Mouse (Mus musculus) embryonic facial prominence, embryonic 15.5 days (tissue): Measurements from ENCODE around the gene Cdk11b. TPM values are rescaled to one million over a fixed set of nuclear protein-coding genes. Genes with fewer than 3 reads are reported as not detected.
"Not testable (repeated sequence)": the region's sequence is repeated elsewhere in the genome, so short reads cannot be mapped to it uniquely, and the experiment has no call there.

ENCODE experiments used
- ATAC-seq: fragments of 200-750 bp; cut with Nextera tagmentation; 2 replicates; pipeline ENCODE4 v1.8.0; 2017; ENCODE audit warnings: low read depth, moderate TSS enrichment; ENCODE audit not compliant: insufficient number of reproducible peaks, low FRiP score, low TSS enrichment
- H3K27ac ChIP-seq: fragments of 300-500 bp; sonication (generic); replicated peaks from 2 replicates; pipeline ENCODE4 v1.5.1; 2015; ENCODE audit warnings: mild to moderate bottlenecking, inconsistent platforms
- H3K27me3 ChIP-seq: fragments of 300-500 bp; sonication (generic); 2 replicates; pipeline ENCODE4 v1.6.1; 2015; ENCODE audit warnings: inconsistent platforms
- H3K36me3 ChIP-seq: fragments of 300-500 bp; sonication (generic); 2 replicates; pipeline ENCODE4 v1.6.1; 2015; ENCODE audit warnings: mild to moderate bottlenecking, inconsistent platforms
- H3K4me1 ChIP-seq: fragments of 300-500 bp; sonication (generic); 2 replicates; pipeline ENCODE4 v1.6.1; 2015; ENCODE audit warnings: inconsistent platforms
- H3K4me2 ChIP-seq: fragments of 300-500 bp; sonication (generic); replicated peaks from 2 replicates; pipeline ENCODE4 v1.6.1; 2015; ENCODE audit warnings: mild to moderate bottlenecking, inconsistent platforms
- H3K4me3 ChIP-seq: fragments of 300-500 bp; sonication (generic); replicated peaks from 2 replicates; pipeline ENCODE4 v1.5.1; 2015; ENCODE audit warnings: mild to moderate bottlenecking, inconsistent platforms
- H3K9ac ChIP-seq: fragments of 300-500 bp; sonication (generic); 2 replicates; pipeline ENCODE4 v1.6.1; 2015; ENCODE audit warnings: inconsistent platforms
- H3K9me3 ChIP-seq: fragments of 300-500 bp; sonication (generic); replicated peaks from 2 replicates; pipeline ENCODE4 v1.6.1; 2016; ENCODE audit warnings: inconsistent platforms
- WGBS: fragments of 180-500 bp; shearing (Covaris S2); methylation state at CpG from one replicate; pipeline ENCODE4 v1.1.7; 2015; 5-methylcytosine and 5-hydroxymethylcytosine counted together
- polyA plus RNA-seq: library from polyadenylated mRNA; unstranded; fragments of >200 nt; fragmentation: Nextera tagmentation; extraction: Ambion mirVana; gene quantifications from 2 replicates; pipeline ENCODE4 v1.2.1, GENCODE M21; 2015

Cdk11b gene
- polyA plus RNA-seq, 1 experiment from 2014 or later: 62.1 TPM

DNA sequence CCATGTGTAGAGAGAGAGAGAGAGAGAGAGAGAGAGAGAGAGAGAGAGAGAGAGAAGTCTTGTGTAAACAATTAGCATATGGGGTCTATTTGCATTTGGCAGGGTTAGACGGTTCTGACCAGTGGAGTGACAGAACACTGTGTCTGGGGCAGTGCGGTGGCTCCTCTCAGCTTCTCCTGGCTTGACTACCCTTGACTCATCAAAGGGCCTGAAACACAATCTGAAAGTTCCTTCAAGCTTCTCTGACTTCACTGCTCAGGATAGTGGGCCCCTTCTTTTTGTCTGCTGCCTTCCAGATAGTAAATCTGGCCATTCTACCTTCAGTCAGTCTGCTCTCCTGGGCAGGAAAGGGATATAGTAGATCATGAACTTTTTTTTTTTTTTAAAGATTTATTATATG is 17.8 kb upstream of the Cdk11b start:
- no peak overlapping the region for H3K27ac ChIP-seq
- H3K27me3 ChIP-seq: no peaks in the 10 kb centered on the region
- no peak overlapping the region for H3K4me3 ChIP-seq
- 63% methylated on average over 2 of the region's 2 CpGs for WGBS
- peaks cover 33% of the 10 kb centered on the region for H3K36me3 ChIP-seq
- no peak overlapping the region for H3K9ac ChIP-seq
- peaks cover 10% of the 10 kb centered on the region for H3K4me1 ChIP-seq
- ATAC-seq: no peak
- no peaks in the 10 kb centered on the region for H3K9me3 ChIP-seq
- H3K4me2 ChIP-seq: no peak overlapping the region

DNA sequence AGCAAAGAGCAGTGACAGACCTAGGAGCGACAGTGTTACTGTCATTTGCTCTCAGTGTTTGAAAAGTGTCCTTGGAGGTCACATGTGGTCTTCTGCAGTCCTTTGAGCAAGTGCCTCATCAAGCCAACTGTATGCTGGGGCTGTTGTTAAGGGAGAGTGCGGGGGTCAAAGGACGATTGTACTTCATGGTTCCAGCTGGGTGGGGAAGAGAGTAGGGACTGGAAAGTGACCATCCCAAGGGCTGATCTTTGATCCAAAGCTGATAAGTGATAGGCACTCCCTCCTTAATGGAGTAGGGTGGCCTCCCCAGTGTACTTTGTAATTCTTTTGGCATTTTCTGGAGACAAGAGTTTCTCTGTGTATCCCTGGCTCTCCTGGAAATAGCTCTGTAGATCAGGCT is 12.8 kb upstream of the Cdk11b start:
- Histone ChIP-seq H3K9me3 (no peaks in the 10 kb centered on the region), H3K9ac (no peak overlapping the region), H3K27me3 (no peaks in the 10 kb centered on the region), H3K4me1 (no peaks in the 10 kb centered on the region), H3K36me3 (peaks cover 68% of the 10 kb centered on the region), H3K4me2 (no peak overlapping the region), H3K4me3 (no peak overlapping the region), H3K27ac (no peak overlapping the region)
- ATAC-seq: no peak
- 94% methylated on average over 3 of the region's 3 CpGs for WGBS

DNA sequence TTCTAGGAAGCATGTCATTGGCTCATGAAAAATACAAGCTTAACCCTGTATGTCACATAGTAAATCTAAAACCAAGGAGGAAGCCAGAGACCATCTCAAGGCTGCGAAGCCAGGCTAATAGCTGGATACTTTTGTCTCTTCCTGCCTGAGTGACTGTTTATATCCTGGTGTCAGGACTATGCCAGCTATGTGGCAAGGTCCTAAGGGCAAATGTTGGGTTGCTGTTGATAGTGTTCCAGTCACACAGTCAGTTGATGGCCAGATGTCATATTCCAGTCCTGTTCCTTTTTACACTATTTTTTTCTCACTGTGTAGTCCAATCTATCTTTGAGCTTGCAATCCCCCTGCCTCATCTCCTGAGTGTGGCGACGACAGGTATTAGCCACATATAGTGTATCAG is 11.4 kb upstream of the Cdk11b start:
- ATAC-seq: no peak

DNA sequence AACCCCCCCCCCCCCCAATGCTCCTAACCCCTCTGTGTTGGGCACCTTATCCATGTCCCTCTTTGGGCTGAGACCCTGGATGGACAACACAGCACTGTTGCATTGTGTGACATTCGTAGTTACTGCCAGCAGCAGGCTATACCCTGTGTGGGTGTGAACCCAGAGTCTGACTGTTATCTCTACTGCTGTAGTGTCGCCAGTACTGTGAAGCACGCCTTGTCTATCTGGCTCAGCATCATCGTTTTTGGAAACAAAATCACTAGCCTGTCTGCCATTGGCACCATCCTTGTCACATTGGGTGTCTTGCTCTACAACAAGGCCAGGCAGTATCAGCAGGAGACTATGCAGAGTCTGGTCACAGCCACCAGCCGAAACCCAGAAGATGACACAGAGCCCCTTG is 6.3 kb upstream of the Cdk11b start:
- Histone ChIP-seq H3K4me1 (0 out of 2 replicates have a peak, but pooled peaks cover under 1% of the 10 kb centered on the region), H3K9me3 (no peaks in the 10 kb centered on the region), H3K36me3 (peaks cover 80% of the 10 kb centered on the region), H3K4me2 (no peak overlapping the region), H3K27me3 (no peaks in the 10 kb centered on the region), H3K4me3 (no peak overlapping the region), H3K9ac (no peak overlapping the region), H3K27ac (no peak overlapping the region)
- ATAC-seq: no peak
- whole genome bisulfite sequencing: 93% methylated on average over 5 of the region's 5 CpGs

More for the DNA sequence above, 11.4 kb upstream of the Cdk11b start:
- Histone ChIP-seq H3K27me3 (no peaks in the 10 kb centered on the region), H3K4me3 (no peak overlapping the region), H3K27ac (no peak overlapping the region), H3K9me3 (no peaks in the 10 kb centered on the region), H3K4me2 (no peak overlapping the region), H3K9ac (no peak overlapping the region), H3K36me3 (peaks cover 82% of the 10 kb centered on the region), H3K4me1 (no peaks in the 10 kb centered on the region)
- 92% methylated on average over 3 of the region's 3 CpGs for WGBS

DNA sequence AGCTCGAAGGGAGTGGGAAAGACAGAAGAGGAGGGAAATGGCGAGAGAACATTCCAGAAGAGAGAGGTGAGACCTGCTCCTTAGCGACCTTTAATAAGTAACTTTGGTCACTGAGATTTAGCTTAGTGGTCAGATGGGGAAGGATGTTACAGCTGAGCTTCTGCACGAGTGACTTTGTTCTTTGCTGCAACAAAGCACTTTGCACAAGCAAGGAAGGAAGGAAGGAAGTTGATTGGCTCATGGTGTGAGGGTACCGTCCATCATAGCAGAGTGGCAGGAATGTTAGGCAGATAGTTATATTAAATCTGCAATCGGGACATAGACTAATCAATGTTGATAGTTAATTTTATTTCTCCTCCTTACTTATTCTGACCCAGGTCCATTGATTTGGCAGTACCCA is 5.6 kb downstream of the Cdk11b start:
- Histone ChIP-seq H3K9ac (no peak overlapping the region), H3K4me3 (no peak overlapping the region), H3K4me1 (peaks cover 4% of the 10 kb centered on the region; the same call in 1 of the 2 replicates), H3K4me2 (no peak overlapping the region), H3K36me3 (peaks cover 70% of the 10 kb centered on the region), H3K27ac (no peak overlapping the region), H3K9me3 (no peaks in the 10 kb centered on the region), H3K27me3 (no peaks in the 10 kb centered on the region)
- ATAC-seq: no peak
- 89% methylated on average over 6 of the region's 6 CpGs for WGBS

DNA sequence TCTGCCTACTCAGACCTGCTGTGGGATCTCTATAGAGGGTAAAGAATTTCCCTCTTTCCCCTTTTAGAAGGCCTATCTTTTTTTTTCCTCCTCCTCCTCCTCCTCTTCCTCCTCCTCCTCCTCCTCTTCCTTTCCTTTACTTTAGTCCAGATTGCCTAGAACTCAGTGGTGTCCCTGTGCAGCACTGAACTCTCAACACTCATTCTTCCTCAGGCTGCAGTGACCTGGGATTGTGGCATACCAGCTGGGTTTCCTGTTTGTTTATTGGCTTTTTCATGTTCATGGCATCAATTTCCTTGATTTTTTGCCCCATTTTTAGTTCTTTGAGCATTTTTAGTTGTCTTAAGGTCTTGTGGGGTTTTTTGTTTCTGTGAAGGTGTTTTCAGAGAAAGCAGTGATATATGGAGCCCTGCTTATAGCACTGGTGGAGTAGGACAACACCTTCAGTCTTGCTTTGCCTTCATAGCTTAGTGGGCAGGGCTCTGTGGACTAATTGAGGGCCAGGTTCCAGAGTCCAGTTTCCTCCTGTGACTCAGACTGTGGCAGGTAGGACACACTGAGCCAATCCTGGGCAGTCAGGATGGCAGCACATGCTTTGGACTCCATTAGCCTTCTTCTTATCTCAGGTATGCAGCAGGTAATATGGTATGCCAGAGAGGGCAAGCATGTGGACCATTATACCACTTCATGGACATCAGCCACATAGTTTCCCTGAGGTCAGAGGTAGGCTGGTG is 11.3 kb downstream of the Cdk11b start:
- Histone ChIP-seq H3K36me3 (peaks cover 89% of the 10 kb centered on the region), H3K9me3 (no peaks in the 10 kb centered on the region), H3K4me3 (no peak overlapping the region), H3K27ac (no peak overlapping the region), H3K27me3 (no peaks in the 10 kb centered on the region), H3K4me1 (no peaks in the 10 kb centered on the region), H3K4me2 (no peak overlapping the region), H3K9ac (no peak overlapping the region)
- no peak for ATAC-seq

DNA sequence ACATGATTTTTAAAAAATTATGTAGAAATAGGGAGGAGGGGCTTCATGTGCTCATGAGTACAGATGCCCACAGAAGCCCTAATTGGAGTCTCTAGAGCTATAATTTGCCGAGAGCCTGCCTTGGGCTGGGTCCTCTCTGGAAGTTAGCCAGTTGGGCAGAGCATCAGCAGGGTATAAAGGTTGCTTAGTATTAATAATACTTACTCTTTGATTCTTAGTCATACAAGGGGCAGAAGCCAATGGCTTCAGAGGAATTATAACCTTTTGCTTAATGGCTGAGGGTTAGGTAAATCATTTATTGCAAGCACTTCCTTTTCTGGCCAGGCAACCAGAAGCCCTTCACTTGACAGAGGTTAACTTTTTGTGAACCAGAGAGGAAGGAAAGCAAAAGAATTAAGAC is 18.9 kb downstream of the Cdk11b start:
- Histone ChIP-seq H3K9ac (no peak overlapping the region), H3K27me3 (no peaks in the 10 kb centered on the region), H3K4me2 (no peak overlapping the region), H3K9me3 (no peaks in the 10 kb centered on the region), H3K4me3 (no peak overlapping the region), H3K36me3 (peaks cover 82% of the 10 kb centered on the region), H3K4me1 (no peaks in the 10 kb centered on the region), H3K27ac (no peak overlapping the region)
- no peak for ATAC-seq
- WGBS: 83% methylated on average over 1 of the region's 1 CpGs

DNA sequence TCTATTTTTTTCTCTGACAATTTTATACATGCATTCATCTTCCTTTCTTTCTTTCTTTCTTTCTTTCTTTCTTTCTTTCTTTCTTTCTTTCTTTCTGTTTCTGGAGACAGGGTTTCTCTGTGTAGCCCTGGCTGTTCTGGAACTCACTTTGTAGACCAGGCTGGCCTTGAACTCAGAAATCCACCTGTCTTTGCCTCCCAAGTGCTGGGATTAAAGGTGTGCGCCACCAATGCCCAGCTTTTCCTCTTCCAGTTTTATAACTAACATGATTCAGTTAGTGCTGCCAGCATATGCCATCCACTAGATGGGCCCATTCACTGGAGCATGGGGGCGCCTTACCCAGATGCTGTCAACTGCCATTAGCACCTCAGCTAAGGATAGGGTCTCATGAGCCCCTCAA is 20.7 kb downstream of the Cdk11b start, which contains the start of gene Gm10563:
Gene Gm10563 (minus strand): TSS at position 101 of the 400 bp plus-strand sequence.
- H3K4me3 ChIP-seq, H3K9me3 ChIP-seq, H3K4me2 ChIP-seq, ATAC-seq, H3K4me1 ChIP-seq, H3K27ac ChIP-seq, H3K9ac ChIP-seq, H3K27me3 ChIP-seq: not testable (repeated sequence)
- 87% methylated on average over 2 of the region's 2 CpGs for WGBS
- peaks cover 87% of the 10 kb centered on the region for H3K36me3 ChIP-seq

DNA sequence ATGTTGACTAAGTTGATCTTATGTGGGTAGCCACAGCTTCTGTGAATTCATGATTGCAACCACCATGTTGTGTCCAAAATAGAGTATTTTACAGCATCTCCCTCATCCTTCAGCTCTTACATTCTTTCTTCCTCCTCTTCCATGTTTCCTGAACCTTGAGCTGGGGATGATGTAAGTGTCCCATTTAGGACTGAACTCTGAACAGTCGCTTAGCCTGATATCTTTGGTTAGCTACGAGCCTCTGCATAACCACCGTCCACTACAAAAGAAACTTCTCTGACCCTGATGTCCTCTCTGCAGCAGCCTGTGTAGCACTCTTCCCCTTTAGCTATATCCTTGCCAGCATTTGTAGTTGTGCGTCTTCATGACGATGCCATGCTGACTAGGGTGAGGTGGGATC is 21.1 kb downstream of the Cdk11b start:
- Histone ChIP-seq H3K9ac (no peak overlapping the region), H3K27ac (no peak overlapping the region), H3K36me3 (peaks cover 87% of the 10 kb centered on the region), H3K9me3 (no peaks in the 10 kb centered on the region), H3K27me3 (no peaks in the 10 kb centered on the region), H3K4me1 (no peaks in the 10 kb centered on the region), H3K4me2 (no peak overlapping the region), H3K4me3 (no peak overlapping the region)
- WGBS: 95% methylated on average over 5 of the region's 5 CpGs
- ATAC-seq: no peak

DNA sequence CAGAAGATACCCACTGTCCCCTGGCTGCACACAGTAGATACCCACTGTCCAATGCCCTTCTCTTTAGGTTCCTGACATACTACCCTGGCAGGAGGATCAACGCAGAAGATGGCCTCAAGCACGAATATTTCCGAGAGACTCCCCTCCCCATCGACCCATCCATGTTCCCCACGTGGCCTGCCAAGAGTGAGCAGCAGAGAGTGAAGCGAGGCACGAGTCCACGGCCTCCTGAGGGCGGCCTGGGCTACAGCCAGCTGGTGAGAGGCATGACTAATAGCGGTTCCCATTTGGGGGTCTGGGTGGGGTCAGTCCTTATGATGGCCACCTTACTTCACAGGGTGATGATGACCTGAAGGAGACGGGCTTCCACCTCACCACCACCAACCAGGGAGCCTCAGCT is 24.7 kb downstream of the Cdk11b start:
- H3K27ac ChIP-seq: no peak overlapping the region
- H3K4me1 ChIP-seq: peaks cover 26% of the 10 kb centered on the region
- no peak for ATAC-seq
- H3K9ac ChIP-seq: no peak overlapping the region
- H3K4me2 ChIP-seq: no peak overlapping the region
- H3K27me3 ChIP-seq: peaks cover 23% of the 10 kb centered on the region
- peaks cover 63% of the 10 kb centered on the region for H3K36me3 ChIP-seq
- no peaks in the 10 kb centered on the region for H3K9me3 ChIP-seq
- WGBS: 87% methylated on average over 11 of the region's 11 CpGs
- H3K4me3 ChIP-seq: no peak overlapping the region

DNA sequence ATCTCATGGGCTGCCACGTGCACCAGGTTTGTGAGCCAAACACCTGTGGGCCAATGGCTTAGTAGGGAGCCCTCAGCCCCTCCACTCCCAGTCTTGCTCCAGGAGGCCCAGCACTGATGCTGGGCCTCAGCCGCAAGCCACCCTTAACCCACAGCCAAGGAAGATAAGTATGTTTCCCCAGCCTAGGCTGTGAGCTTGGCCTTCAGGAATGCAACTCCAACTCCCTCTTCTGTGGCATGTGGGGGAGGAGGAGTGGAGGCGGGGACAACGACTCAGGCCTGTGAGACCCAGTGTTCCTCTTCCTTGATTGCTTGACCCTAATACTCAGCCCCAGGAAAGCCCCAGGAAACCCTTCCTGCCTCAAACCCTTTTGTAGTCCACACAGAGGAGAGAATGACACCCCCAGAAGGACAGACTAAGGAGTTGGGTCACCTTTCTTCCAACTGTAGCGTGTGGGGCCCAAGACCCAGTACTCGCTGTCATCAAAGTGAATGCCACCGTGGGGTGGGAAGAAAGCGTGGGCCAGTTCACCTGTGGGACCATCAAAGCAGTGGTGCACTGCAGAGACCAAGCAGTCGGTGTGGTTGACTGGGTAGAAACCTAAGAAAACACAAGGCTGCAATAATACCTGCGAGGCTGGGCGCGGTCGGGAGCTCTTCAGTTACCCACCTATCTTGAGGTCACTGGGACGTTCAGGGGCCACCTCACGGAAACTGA is 27.1 kb downstream of the Cdk11b start:
- no peak for ATAC-seq
- no peak overlapping the region for H3K9ac ChIP-seq

More for the DNA sequence above, 27.1 kb downstream of the Cdk11b start:
- no peak overlapping the region; the same call in 1 of the 2 replicates for H3K4me3 ChIP-seq
- no peak overlapping the region for H3K27ac ChIP-seq
- H3K27me3 ChIP-seq: peaks cover 33% of the 10 kb centered on the region
- 60% methylated on average over 15 of the region's 15 CpGs for WGBS
- H3K9me3 ChIP-seq: no peaks in the 10 kb centered on the region
- peaks cover 57% of the 10 kb centered on the region for H3K36me3 ChIP-seq
- peaks cover 40% of the 10 kb centered on the region for H3K4me1 ChIP-seq
- no peak overlapping the region for H3K4me2 ChIP-seq
